Mouse (Mus musculus): Measurements from ENCODE around the gene Ptprh.

- TF ChIP-seq CTCF (IDR thresholded peaks at IDR 0.05; ENCODE audit: control insufficient read depth, insufficient read depth, low read length) (no peak), POLR2A (IDR thresholded peaks at IDR 0.05; ENCODE audit: borderline replicate concordance, control insufficient read depth, low read depth, low read length) (no peak)
These were observed 7.7 kb upstream of the Ptprh start for GRCm38 (mm10) chr7:4611511-4611910.

All from bone marrow, adult 2 months (tissue).